Mouse (Mus musculus): ENCODE results near the gene Zhx3. TPM values are rescaled to one million over a fixed set of nuclear protein-coding genes. Genes with fewer than 3 reads are reported as not detected.

The Zhx3 gene
- polyA plus RNA-seq, 1 experiment from 2014 or later, result 8.1 TPM

- WGBS, result under 1% methylated on average over 46 of the region's 46 CpGs
- Histone ChIP-seq H3K36me3 (replicated peaks; ENCODE audit: control insufficient read depth, insufficient read depth, low read depth, low read length) (no peaks in the 10 kb centered on the region), H3K27ac (replicated peaks; ENCODE audit: low read depth, low read length) (no peak within 1 kb of the TSS), H3K27me3 (ENCODE audit: control insufficient read depth, insufficient read depth, low read length) (peaks cover 19% of the 10 kb centered on the region), H3K9ac (replicated peaks; ENCODE audit: low read length) (peak within 1 kb of the TSS; percentile 73), H3K4me3 (ENCODE audit: low read depth, low read length) (peak within 1 kb of the TSS; percentile 56), H3K4me1 (ENCODE audit: control insufficient read depth, insufficient read depth, low read length) (peaks cover 3% of the 10 kb centered on the region; the same call in 1 of the 2 replicates), H3K9me3 (replicated peaks; ENCODE audit: control insufficient read depth, low read length) (no peaks in the 10 kb centered on the region), H3K4me2 (ENCODE audit: low read depth, low read length) (peak within 1 kb of the TSS; percentile 93)
- DNase-seq (ENCODE audit: low spot score) (peak; percentile 66), ATAC-seq (replicated peaks; ENCODE audit: insufficient number of reproducible peaks, low FRiP score, low TSS enrichment, low read depth) (peak; percentile 27; the same call in 1 of the 2 replicates)
Measured at GRCm38 (mm10) chr2:160912231-160912671, 39.5 kb upstream of the Zhx3 start, which contains the start of gene Emilin3. Emilin3 (minus strand) TSS chr2:160912328.

GRCm38 (mm10) chr2:160911558-160912201 lies 38.9 kb upstream of the Zhx3 start:
- H3K9ac ChIP-seq (replicated peaks; ENCODE audit: low read length), result peak overlapping the region; percentile 73
- DNase-seq (ENCODE audit: low spot score), result peak; percentile 61
- no peaks in the 10 kb centered on the region for H3K36me3 ChIP-seq (replicated peaks; ENCODE audit: control insufficient read depth, insufficient read depth, low read depth, low read length)
- H3K4me3 ChIP-seq (ENCODE audit: low read depth, low read length), result peak overlapping the region; percentile 56
- H3K4me1 ChIP-seq (ENCODE audit: control insufficient read depth, insufficient read depth, low read length), result peaks cover 3% of the 10 kb centered on the region; the same call in 1 of the 2 replicates
- H3K27me3 ChIP-seq (ENCODE audit: control insufficient read depth, insufficient read depth, low read length), result peaks cover 19% of the 10 kb centered on the region
- 1% methylated on average over 64 of the region's 64 CpGs for WGBS
- peak; percentile 53 for ATAC-seq (replicated peaks; ENCODE audit: insufficient number of reproducible peaks, low FRiP score, low TSS enrichment, low read depth)
- peak overlapping the region; percentile 93 for H3K4me2 ChIP-seq (ENCODE audit: low read depth, low read length)
- no peak overlapping the region for H3K27ac ChIP-seq (replicated peaks; ENCODE audit: low read depth, low read length)
- H3K9me3 ChIP-seq (replicated peaks; ENCODE audit: control insufficient read depth, low read length), result no peaks in the 10 kb centered on the region

- Histone ChIP-seq H3K9ac (replicated peaks; ENCODE audit: low read length) (no peak overlapping the region), H3K4me1 (ENCODE audit: control insufficient read depth, insufficient read depth, low read length) (peaks cover 2% of the 10 kb centered on the region; the same call in 1 of the 2 replicates), H3K4me2 (ENCODE audit: low read depth, low read length) (no peak overlapping the region), H3K27ac (replicated peaks; ENCODE audit: low read depth, low read length) (no peak overlapping the region), H3K9me3 (replicated peaks; ENCODE audit: control insufficient read depth, low read length) (no peaks in the 10 kb centered on the region), H3K4me3 (ENCODE audit: low read depth, low read length) (no peak overlapping the region), H3K27me3 (ENCODE audit: control insufficient read depth, insufficient read depth, low read length) (peaks cover 19% of the 10 kb centered on the region), H3K36me3 (replicated peaks; ENCODE audit: control insufficient read depth, insufficient read depth, low read depth, low read length) (no peaks in the 10 kb centered on the region)
- ATAC-seq (replicated peaks; ENCODE audit: insufficient number of reproducible peaks, low FRiP score, low TSS enrichment, low read depth) (no peak), DNase-seq (ENCODE audit: low spot score) (no peak)
- WGBS, result 89% methylated on average over 5 of the region's 5 CpGs
Measured at GRCm38 (mm10) chr2:160910633-160911032, 37.8 kb upstream of the Zhx3 start.

- Histone ChIP-seq H3K4me1 (ENCODE audit: control insufficient read depth, insufficient read depth, low read length) (no peaks in the 10 kb centered on the region), H3K4me2 (ENCODE audit: low read depth, low read length) (no peak overlapping the region), H3K27ac (replicated peaks; ENCODE audit: low read depth, low read length) (no peak overlapping the region), H3K9ac (replicated peaks; ENCODE audit: low read length) (no peak overlapping the region), H3K36me3 (replicated peaks; ENCODE audit: control insufficient read depth, insufficient read depth, low read depth, low read length) (no peaks in the 10 kb centered on the region), H3K4me3 (ENCODE audit: low read depth, low read length) (no peak overlapping the region), H3K27me3 (ENCODE audit: control insufficient read depth, insufficient read depth, low read length) (peaks cover 19% of the 10 kb centered on the region), H3K9me3 (replicated peaks; ENCODE audit: control insufficient read depth, low read length) (no peaks in the 10 kb centered on the region)
- WGBS, result 64% methylated on average over 18 of the region's 18 CpGs
- DNase-seq (ENCODE audit: low spot score) (no peak), ATAC-seq (replicated peaks; ENCODE audit: insufficient number of reproducible peaks, low FRiP score, low TSS enrichment, low read depth) (no peak)
Measured at GRCm38 (mm10) chr2:160908607-160909006, 35.8 kb upstream of the Zhx3 start.

- no peak overlapping the region for H3K9ac ChIP-seq (replicated peaks; ENCODE audit: low read length)
- no peak overlapping the region for H3K4me2 ChIP-seq (ENCODE audit: low read depth, low read length)
- H3K27me3 ChIP-seq (ENCODE audit: control insufficient read depth, insufficient read depth, low read length), result peaks cover 8% of the 10 kb centered on the region
- H3K36me3 ChIP-seq (replicated peaks; ENCODE audit: control insufficient read depth, insufficient read depth, low read depth, low read length), result no peaks in the 10 kb centered on the region
- no peak for ATAC-seq (replicated peaks; ENCODE audit: insufficient number of reproducible peaks, low FRiP score, low TSS enrichment, low read depth)
- 76% methylated on average over 5 of the region's 5 CpGs for WGBS
- DNase-seq (ENCODE audit: low spot score), result no peak
- no peaks in the 10 kb centered on the region for H3K4me1 ChIP-seq (ENCODE audit: control insufficient read depth, insufficient read depth, low read length)
- H3K9me3 ChIP-seq (replicated peaks; ENCODE audit: control insufficient read depth, low read length), result no peaks in the 10 kb centered on the region
- H3K27ac ChIP-seq (replicated peaks; ENCODE audit: low read depth, low read length), result no peak overlapping the region
- no peak overlapping the region for H3K4me3 ChIP-seq (ENCODE audit: low read depth, low read length)
Measured at GRCm38 (mm10) chr2:160906101-160906500, 33.3 kb upstream of the Zhx3 start.

- H3K4me1 ChIP-seq (ENCODE audit: control insufficient read depth, insufficient read depth, low read length), result no peaks in the 10 kb centered on the region
- no peak overlapping the region for H3K27ac ChIP-seq (replicated peaks; ENCODE audit: low read depth, low read length)
- H3K27me3 ChIP-seq (ENCODE audit: control insufficient read depth, insufficient read depth, low read length), result peaks cover 4% of the 10 kb centered on the region
- H3K4me2 ChIP-seq (ENCODE audit: low read depth, low read length), result no peak overlapping the region
- WGBS, result 93% methylated on average over 12 of the region's 12 CpGs
- no peaks in the 10 kb centered on the region for H3K36me3 ChIP-seq (replicated peaks; ENCODE audit: control insufficient read depth, insufficient read depth, low read depth, low read length)
- H3K9ac ChIP-seq (replicated peaks; ENCODE audit: low read length), result no peak overlapping the region
- no peaks in the 10 kb centered on the region for H3K9me3 ChIP-seq (replicated peaks; ENCODE audit: control insufficient read depth, low read length)
- ATAC-seq (replicated peaks; ENCODE audit: insufficient number of reproducible peaks, low FRiP score, low TSS enrichment, low read depth) (no peak), DNase-seq (ENCODE audit: low spot score) (no peak)
- no peak overlapping the region for H3K4me3 ChIP-seq (ENCODE audit: low read depth, low read length)
Measured at GRCm38 (mm10) chr2:160905301-160905700, 32.5 kb upstream of the Zhx3 start.

- 80% methylated on average over 7 of the region's 7 CpGs for WGBS
- ATAC-seq (replicated peaks; ENCODE audit: insufficient number of reproducible peaks, low FRiP score, low TSS enrichment, low read depth), result no peak
Measured at GRCm38 (mm10) chr2:160901656-160902412, 29.0 kb upstream of the Zhx3 start.

GRCm38 (mm10) chr2:160891697-160892096 lies 18.9 kb upstream of the Zhx3 start:
- Histone ChIP-seq H3K4me2 (ENCODE audit: low read depth, low read length) (no peak overlapping the region), H3K36me3 (replicated peaks; ENCODE audit: control insufficient read depth, insufficient read depth, low read depth, low read length) (no peaks in the 10 kb centered on the region), H3K9me3 (replicated peaks; ENCODE audit: control insufficient read depth, low read length) (no peaks in the 10 kb centered on the region), H3K27ac (replicated peaks; ENCODE audit: low read depth, low read length) (no peak overlapping the region), H3K4me3 (ENCODE audit: low read depth, low read length) (no peak overlapping the region), H3K27me3 (ENCODE audit: control insufficient read depth, insufficient read depth, low read length) (peaks cover 3% of the 10 kb centered on the region; the same call in 1 of the 2 replicates), H3K9ac (replicated peaks; ENCODE audit: low read length) (no peak overlapping the region), H3K4me1 (ENCODE audit: control insufficient read depth, insufficient read depth, low read length) (no peaks in the 10 kb centered on the region)
- WGBS, result 79% methylated on average over 9 of the region's 9 CpGs
- no peak for DNase-seq (ENCODE audit: low spot score)
- ATAC-seq (replicated peaks; ENCODE audit: insufficient number of reproducible peaks, low FRiP score, low TSS enrichment, low read depth), result no peak

More at GRCm38 (mm10) chr2:160901656-160902412, 29.0 kb upstream of the Zhx3 start:
- no peaks in the 10 kb centered on the region for H3K27me3 ChIP-seq (ENCODE audit: control insufficient read depth, insufficient read depth, low read length)
- no peak overlapping the region for H3K27ac ChIP-seq (replicated peaks; ENCODE audit: low read depth, low read length)
- H3K36me3 ChIP-seq (replicated peaks; ENCODE audit: control insufficient read depth, insufficient read depth, low read depth, low read length), result no peaks in the 10 kb centered on the region
- H3K4me2 ChIP-seq (ENCODE audit: low read depth, low read length), result no peak overlapping the region
- no peak overlapping the region for H3K9ac ChIP-seq (replicated peaks; ENCODE audit: low read length)
- H3K4me3 ChIP-seq (ENCODE audit: low read depth, low read length), result no peak overlapping the region
- DNase-seq (ENCODE audit: low spot score), result no peak
- H3K4me1 ChIP-seq (ENCODE audit: control insufficient read depth, insufficient read depth, low read length), result no peaks in the 10 kb centered on the region
- H3K9me3 ChIP-seq (replicated peaks; ENCODE audit: control insufficient read depth, low read length), result no peaks in the 10 kb centered on the region

Measured in embryonic facial prominence, embryonic 11.5 days (tissue).